Mouse (Mus musculus): ENCODE results near the gene Glis3. TPM values are rescaled to one million over a fixed set of nuclear protein-coding genes. Genes with fewer than 3 reads are reported as not detected.

Gene Glis3
- polyA plus RNA-seq, 1 experiment from 2014 or later, result 6.0 TPM

DNA sequence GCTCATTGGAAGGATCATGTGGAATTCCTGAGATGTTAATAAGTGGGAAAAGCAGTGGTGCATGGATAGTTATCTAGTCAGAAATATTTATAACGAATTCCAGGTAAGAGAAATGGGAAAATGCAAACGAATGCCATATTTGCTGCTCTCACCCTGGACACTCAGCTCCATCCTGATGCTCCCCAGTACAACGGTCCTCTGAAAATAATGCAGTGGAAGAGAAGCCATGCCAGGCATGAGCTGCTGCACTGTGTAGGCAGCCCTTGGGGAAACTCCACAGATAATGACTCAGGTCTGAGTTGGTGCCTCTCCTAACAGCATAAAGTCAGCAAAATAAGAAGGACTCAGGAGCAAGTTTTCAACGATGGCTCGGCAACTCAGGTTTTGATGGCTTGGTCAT, 433.7 kb downstream of the Glis3 start:
- no peak overlapping the region for H3K4me2 ChIP-seq (ENCODE audit: low read length)
- no peaks in the 10 kb centered on the region for H3K4me1 ChIP-seq (replicated peaks; ENCODE audit: insufficient read depth, low read length)
- H3K9me3 ChIP-seq (replicated peaks; ENCODE audit: low read length), result no peaks in the 10 kb centered on the region
- DNase-seq (ENCODE audit: low spot score) (no peak), ATAC-seq (replicated peaks; ENCODE audit: low FRiP score, low read depth) (no peak)
- no peaks in the 10 kb centered on the region for H3K27me3 ChIP-seq (ENCODE audit: insufficient read depth, low read length)
- H3K9ac ChIP-seq (ENCODE audit: low read depth, low read length), result no peak overlapping the region
- H3K36me3 ChIP-seq (ENCODE audit: insufficient read depth, low read length), result no peaks in the 10 kb centered on the region
- no peak overlapping the region for H3K4me3 ChIP-seq (replicated peaks; ENCODE audit: low read depth, low read length)
- 82% methylated on average over 5 of the region's 5 CpGs for WGBS
- no peak overlapping the region for H3K27ac ChIP-seq
- TF ChIP-seq CTCF (IDR thresholded peaks at IDR 0.05; ENCODE audit: low read depth), result no peak

DNA sequence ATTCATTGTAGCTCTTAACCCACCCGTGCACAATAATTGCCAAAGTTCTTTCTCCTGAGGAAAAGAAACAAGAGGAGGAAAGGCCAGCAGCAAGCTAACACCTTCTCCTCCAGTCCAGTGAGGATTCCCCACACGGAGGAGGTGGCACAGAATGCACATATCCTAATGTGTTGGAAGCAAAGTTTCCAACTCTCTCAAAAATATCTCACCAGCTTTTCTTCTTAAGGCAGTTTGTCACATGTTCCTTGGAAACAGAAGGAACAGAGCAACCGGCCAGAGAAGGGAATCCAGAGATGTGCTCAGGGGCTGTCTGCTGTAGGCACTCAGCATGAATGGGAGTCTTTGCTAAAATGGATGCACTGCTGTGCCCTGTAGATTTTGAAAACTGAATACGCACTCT, 441.8 kb downstream of the Glis3 start:
- H3K4me2 ChIP-seq (ENCODE audit: low read length), result no peak overlapping the region
- no peaks in the 10 kb centered on the region for H3K9me3 ChIP-seq (replicated peaks; ENCODE audit: low read length)
- no peaks in the 10 kb centered on the region for H3K4me1 ChIP-seq (replicated peaks; ENCODE audit: insufficient read depth, low read length)
- no peak for ATAC-seq (replicated peaks; ENCODE audit: low FRiP score, low read depth)
- H3K9ac ChIP-seq (ENCODE audit: low read depth, low read length), result no peak overlapping the region
- WGBS, result 83% methylated on average over 4 of the region's 4 CpGs
- H3K27ac ChIP-seq, result no peak overlapping the region
- H3K36me3 ChIP-seq (ENCODE audit: insufficient read depth, low read length), result no peaks in the 10 kb centered on the region
- DNase-seq (ENCODE audit: low spot score), result no peak
- TF ChIP-seq CTCF (IDR thresholded peaks at IDR 0.05; ENCODE audit: low read depth), result no peak
- H3K4me3 ChIP-seq (replicated peaks; ENCODE audit: low read depth, low read length), result no peak overlapping the region
- no peaks in the 10 kb centered on the region for H3K27me3 ChIP-seq (ENCODE audit: insufficient read depth, low read length)

DNA sequence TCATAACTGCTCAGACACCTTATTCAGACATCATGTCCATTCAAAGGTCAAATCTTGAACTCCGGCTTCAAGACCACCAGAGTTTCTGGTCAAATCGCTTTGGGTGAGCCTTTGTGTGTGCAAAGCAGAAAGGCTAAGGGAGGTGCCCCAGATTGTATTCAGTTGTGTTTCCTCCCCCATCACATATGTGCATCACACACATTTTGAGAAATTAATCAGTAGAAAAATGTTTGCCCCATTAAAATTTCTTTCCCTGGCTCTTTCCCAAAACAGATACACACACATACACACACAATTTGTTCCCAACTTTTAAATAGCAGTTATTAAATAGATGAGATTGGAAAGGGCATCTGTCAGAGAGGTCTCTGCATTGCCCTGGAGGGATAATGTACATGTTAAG, 442.3 kb downstream of the Glis3 start:
- DNase-seq (ENCODE audit: low spot score), result no peak
- ATAC-seq (replicated peaks; ENCODE audit: low FRiP score, low read depth), result no peak
- 89% methylated on average over 2 of the region's 2 CpGs for WGBS
- Histone ChIP-seq H3K4me3 (replicated peaks; ENCODE audit: low read depth, low read length) (no peak overlapping the region), H3K27me3 (ENCODE audit: insufficient read depth, low read length) (no peaks in the 10 kb centered on the region), H3K4me1 (replicated peaks; ENCODE audit: insufficient read depth, low read length) (no peaks in the 10 kb centered on the region), H3K9ac (ENCODE audit: low read depth, low read length) (no peak overlapping the region), H3K36me3 (ENCODE audit: insufficient read depth, low read length) (no peaks in the 10 kb centered on the region), H3K27ac (no peak overlapping the region), H3K4me2 (ENCODE audit: low read length) (no peak overlapping the region), H3K9me3 (replicated peaks; ENCODE audit: low read length) (no peaks in the 10 kb centered on the region)
- TF ChIP-seq CTCF (IDR thresholded peaks at IDR 0.05; ENCODE audit: low read depth), result no peak

DNA sequence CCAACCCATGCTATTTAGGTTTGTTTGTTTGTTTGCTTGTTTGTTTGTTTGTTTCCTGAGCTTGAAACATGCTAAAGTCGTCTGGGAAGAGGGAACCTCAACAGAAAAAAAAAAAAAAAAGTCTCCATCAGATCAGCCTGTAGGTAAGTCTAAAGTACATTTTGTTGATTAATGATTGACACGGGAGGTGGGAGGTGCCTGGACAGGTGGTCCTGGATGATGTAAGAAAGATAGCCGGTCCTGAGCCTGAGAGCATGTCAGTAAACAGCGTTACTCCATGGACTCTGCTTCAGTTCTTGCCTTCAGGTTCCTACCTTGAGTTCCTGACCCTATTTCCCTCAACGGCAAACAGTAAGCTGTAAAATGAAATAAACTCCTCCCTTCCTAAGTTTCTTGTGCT, 444.3 kb downstream of the Glis3 start:
- TF ChIP-seq CTCF (IDR thresholded peaks at IDR 0.05; ENCODE audit: low read depth), result no peak
- H3K27me3 ChIP-seq (ENCODE audit: insufficient read depth, low read length), result no peaks in the 10 kb centered on the region
- WGBS, result 55% methylated on average over 5 of the region's 5 CpGs
- no peak overlapping the region for H3K4me3 ChIP-seq (replicated peaks; ENCODE audit: low read depth, low read length)
- H3K9ac ChIP-seq (ENCODE audit: low read depth, low read length), result no peak overlapping the region
- H3K4me2 ChIP-seq (ENCODE audit: low read length), result no peak overlapping the region
- H3K36me3 ChIP-seq (ENCODE audit: insufficient read depth, low read length), result no peaks in the 10 kb centered on the region
- no peak for ATAC-seq (replicated peaks; ENCODE audit: low FRiP score, low read depth)
- no peak overlapping the region for H3K27ac ChIP-seq
- no peaks in the 10 kb centered on the region for H3K4me1 ChIP-seq (replicated peaks; ENCODE audit: insufficient read depth, low read length)
- H3K9me3 ChIP-seq (replicated peaks; ENCODE audit: low read length), result no peaks in the 10 kb centered on the region
- peak; percentile 29 for DNase-seq (ENCODE audit: low spot score)

DNA sequence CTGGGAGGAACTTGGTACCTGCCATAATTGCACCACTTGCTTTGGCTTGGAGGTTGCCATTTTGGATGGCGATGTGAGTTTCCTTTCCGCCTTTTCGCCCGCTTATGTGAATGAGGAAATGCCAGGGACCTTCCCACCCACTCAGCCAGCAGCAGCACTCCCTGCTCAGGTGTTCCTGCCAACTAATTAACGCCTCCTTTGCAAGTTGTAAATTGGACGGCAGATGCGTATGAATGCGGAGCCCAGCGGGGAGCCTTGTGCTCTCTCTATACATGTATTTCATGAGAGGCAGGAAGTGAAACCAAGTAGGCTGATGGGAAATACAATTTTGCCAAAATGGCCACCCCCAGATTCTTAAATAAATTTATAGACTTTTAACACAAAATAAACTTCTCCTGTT, 444.8 kb downstream of the Glis3 start:
- Histone ChIP-seq H3K4me2 (ENCODE audit: low read length) (no peak overlapping the region), H3K4me1 (replicated peaks; ENCODE audit: insufficient read depth, low read length) (no peaks in the 10 kb centered on the region), H3K36me3 (ENCODE audit: insufficient read depth, low read length) (no peaks in the 10 kb centered on the region), H3K4me3 (replicated peaks; ENCODE audit: low read depth, low read length) (no peak overlapping the region), H3K27me3 (ENCODE audit: insufficient read depth, low read length) (no peaks in the 10 kb centered on the region), H3K27ac (no peak overlapping the region), H3K9me3 (replicated peaks; ENCODE audit: low read length) (no peaks in the 10 kb centered on the region), H3K9ac (ENCODE audit: low read depth, low read length) (no peak overlapping the region)
- ATAC-seq (replicated peaks; ENCODE audit: low FRiP score, low read depth), result no peak
- no peak for DNase-seq (ENCODE audit: low spot score)
- no peak for TF ChIP-seq CTCF (IDR thresholded peaks at IDR 0.05; ENCODE audit: low read depth)
- 92% methylated on average over 9 of the region's 9 CpGs for WGBS

DNA sequence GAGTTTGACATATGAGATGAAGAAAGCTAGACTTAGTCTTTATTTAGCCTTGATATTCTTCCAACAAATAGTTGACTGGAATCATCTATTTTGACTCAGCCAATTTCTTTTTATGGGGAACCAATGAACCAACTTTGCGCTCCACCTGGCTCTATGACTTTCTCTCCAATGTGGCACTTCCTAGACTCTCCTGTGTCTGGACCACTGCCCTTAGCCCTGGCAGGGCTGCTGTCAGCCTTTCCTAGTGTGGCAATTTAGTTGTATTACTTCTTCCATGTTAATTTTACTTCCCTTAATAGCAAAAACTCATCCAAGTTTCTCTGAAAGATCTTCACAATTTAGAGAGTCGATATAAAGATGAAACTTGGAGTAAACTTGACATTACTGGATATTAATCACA, 445.2 kb downstream of the Glis3 start:
- Histone ChIP-seq H3K27ac (no peak overlapping the region), H3K4me1 (replicated peaks; ENCODE audit: insufficient read depth, low read length) (no peaks in the 10 kb centered on the region), H3K4me3 (replicated peaks; ENCODE audit: low read depth, low read length) (no peak overlapping the region), H3K27me3 (ENCODE audit: insufficient read depth, low read length) (no peaks in the 10 kb centered on the region), H3K4me2 (ENCODE audit: low read length) (no peak overlapping the region), H3K9ac (ENCODE audit: low read depth, low read length) (no peak overlapping the region), H3K36me3 (ENCODE audit: insufficient read depth, low read length) (no peaks in the 10 kb centered on the region), H3K9me3 (replicated peaks; ENCODE audit: low read length) (no peaks in the 10 kb centered on the region)
- no peak for TF ChIP-seq CTCF (IDR thresholded peaks at IDR 0.05; ENCODE audit: low read depth)
- WGBS, result 99% methylated on average over 2 of the region's 2 CpGs
- no peak for ATAC-seq (replicated peaks; ENCODE audit: low FRiP score, low read depth)
- no peak for DNase-seq (ENCODE audit: low spot score)

DNA sequence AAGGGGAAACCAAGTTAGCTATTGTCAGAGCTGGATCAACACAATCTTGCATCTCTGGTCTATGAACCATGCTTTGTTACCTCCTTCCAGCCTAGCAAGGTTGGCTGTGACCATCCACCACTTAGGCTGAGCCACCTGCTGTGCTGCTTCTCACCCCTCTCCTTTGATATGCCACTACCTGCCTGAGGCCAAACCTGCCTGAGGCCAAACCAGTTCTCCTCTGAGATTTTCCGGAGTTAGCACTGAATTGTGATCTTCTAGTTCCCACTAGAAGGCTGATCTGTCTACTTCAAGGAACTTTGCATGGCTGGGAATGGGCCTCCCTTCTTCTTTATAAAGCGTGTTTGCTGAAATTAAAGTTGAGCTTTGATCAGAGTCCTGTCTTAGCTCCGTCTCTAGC, 448.4 kb downstream of the Glis3 start:
- no peaks in the 10 kb centered on the region for H3K36me3 ChIP-seq (ENCODE audit: insufficient read depth, low read length)
- no peak for TF ChIP-seq CTCF (IDR thresholded peaks at IDR 0.05; ENCODE audit: low read depth)
- H3K9ac ChIP-seq (ENCODE audit: low read depth, low read length), result no peak overlapping the region
- H3K9me3 ChIP-seq (replicated peaks; ENCODE audit: low read length), result no peaks in the 10 kb centered on the region
- ATAC-seq (replicated peaks; ENCODE audit: low FRiP score, low read depth) (no peak), DNase-seq (ENCODE audit: low spot score) (no peak)
- H3K4me1 ChIP-seq (replicated peaks; ENCODE audit: insufficient read depth, low read length), result no peaks in the 10 kb centered on the region
- H3K27ac ChIP-seq, result no peak overlapping the region
- H3K4me3 ChIP-seq (replicated peaks; ENCODE audit: low read depth, low read length), result no peak overlapping the region
- H3K27me3 ChIP-seq (ENCODE audit: insufficient read depth, low read length), result no peaks in the 10 kb centered on the region
- WGBS, result 76% methylated on average over 3 of the region's 3 CpGs
- H3K4me2 ChIP-seq (ENCODE audit: low read length), result no peak overlapping the region

Data from kidney, postnatal 0 days (tissue).